Mouse (Mus musculus): ENCODE measurements at regions not wholly inside any gene's neighbourhood (a gene's known extent, or its start where the extent isn't known, plus 50 kb on each side); places are given as distances from the start of the nearest gene placed in this dataset.
A peak's percentile ranks its signal among the peaks of the same experiment; 100 is the strongest.

GRCm38 (mm10) chr13:93243076-93243475 lies 50.9 kb upstream of the Tent2 start:
- peak; percentile 61 for DNase-seq (ENCODE audit: low read depth, low spot score)

GRCm38 (mm10) chr13:93248711-93249110 lies 50.7 kb upstream of the Homer1 start:
- DNase-seq (ENCODE audit: low read depth, low spot score), result no peak

All from c-Kit-negative CD71-positive TER-119-positive erythroid progenitor cells, embryonic 14.5 days (primary cell).